Mouse (Mus musculus) brain, embryonic 14.5 days (tissue): ENCODE measurements around the gene Gja3.

Experiments
- CTCF ChIP-seq: fragments of 200-500 bp; IDR thresholded peaks from 2 replicates; pipeline ENCODE4 v1.5.1; 2012; ENCODE audit warnings: inconsistent platforms, mild to moderate bottlenecking, moderate library complexity, borderline replicate concordance; ENCODE audit not compliant: insufficient read depth, insufficient read length; ENCODE audit errors: extremely low read depth
- POLR2A ChIP-seq: fragments of 200-500 bp; IDR thresholded peaks from 2 replicates; pipeline ENCODE4 v1.6.1; 2012; ENCODE audit warnings: mild to moderate bottlenecking, inconsistent platforms, borderline replicate concordance; ENCODE audit not compliant: poor library complexity, insufficient read depth, insufficient read length, severe bottlenecking; ENCODE audit errors: extremely low read depth

- TF ChIP-seq POLR2A: no peak
- no peak for TF ChIP-seq CTCF
Measured at GRCm38 (mm10) chr14:57041439-57041838, 16.5 kb downstream of the Gja3 start.
